Mouse (Mus musculus): Measurements from ENCODE around the gene Slamf6. TPM values are rescaled to one million over a fixed set of nuclear protein-coding genes. Genes with fewer than 3 reads are reported as not detected.

Slamf6 gene
- polyA plus RNA-seq, 1 experiment from 2014 or later = 0.06 TPM

- H3K27me3 ChIP-seq (ENCODE audit: control insufficient read depth, insufficient read depth, low read length) = no peaks in the 10 kb centered on the region
- no peak overlapping the region for H3K4me3 ChIP-seq (ENCODE audit: low read depth, low read length)
- TF ChIP-seq CTCF (IDR thresholded peaks at IDR 0.05; ENCODE audit: low read depth) (no peak), EP300 (optimal IDR thresholded peaks at IDR 0.05) (no peak)
- H3K4me1 ChIP-seq (replicated peaks; ENCODE audit: control insufficient read depth, insufficient read depth) = no peaks in the 10 kb centered on the region
- H3K4me2 ChIP-seq (replicated peaks; ENCODE audit: low read depth) = no peak overlapping the region
- 58% methylated on average over 12 of the region's 12 CpGs for WGBS
- no peak for ATAC-seq (ENCODE audit: low FRiP score, low TSS enrichment)
- H3K9me3 ChIP-seq (ENCODE audit: control insufficient read depth, low read length) = no peaks in the 10 kb centered on the region
- no peaks in the 10 kb centered on the region for H3K36me3 ChIP-seq (ENCODE audit: control insufficient read depth, insufficient read depth, low read length)
- H3K27ac ChIP-seq (replicated peaks) = no peak overlapping the region
- no peak for DNase-seq (ENCODE audit: low spot score)
- no peak overlapping the region for H3K9ac ChIP-seq (ENCODE audit: low read length)
These were observed 1.0 kb downstream of the Slamf6 start for GRCm38 (mm10) chr1:171918136-171918920.

GRCm38 (mm10) chr1:171919193-171919592, 1.9 kb downstream of the Slamf6 start:
- no peaks in the 10 kb centered on the region for H3K4me1 ChIP-seq (replicated peaks; ENCODE audit: control insufficient read depth, insufficient read depth)
- no peaks in the 10 kb centered on the region for H3K9me3 ChIP-seq (ENCODE audit: control insufficient read depth, low read length)
- no peak for ATAC-seq (ENCODE audit: low FRiP score, low TSS enrichment)
- TF ChIP-seq EP300 (optimal IDR thresholded peaks at IDR 0.05) = no peak
- TF ChIP-seq CTCF (IDR thresholded peaks at IDR 0.05; ENCODE audit: low read depth) = no peak
- H3K4me2 ChIP-seq (replicated peaks; ENCODE audit: low read depth) = no peak overlapping the region
- no peaks in the 10 kb centered on the region for H3K27me3 ChIP-seq (ENCODE audit: control insufficient read depth, insufficient read depth, low read length)
- no peak overlapping the region for H3K4me3 ChIP-seq (ENCODE audit: low read depth, low read length)
- no peaks in the 10 kb centered on the region for H3K36me3 ChIP-seq (ENCODE audit: control insufficient read depth, insufficient read depth, low read length)
- H3K27ac ChIP-seq (replicated peaks) = no peak overlapping the region
- DNase-seq (ENCODE audit: low spot score) = no peak
- WGBS = 81% methylated on average over 5 of the region's 5 CpGs
- H3K9ac ChIP-seq (ENCODE audit: low read length) = no peak overlapping the region

- ATAC-seq (ENCODE audit: low FRiP score, low TSS enrichment) = no peak
- H3K4me3 ChIP-seq (ENCODE audit: low read depth, low read length) = no peak overlapping the region
- no peak overlapping the region for H3K27ac ChIP-seq (replicated peaks)
- WGBS = 80% methylated on average over 6 of the region's 6 CpGs
- no peak for DNase-seq (ENCODE audit: low spot score)
- no peak overlapping the region for H3K4me2 ChIP-seq (replicated peaks; ENCODE audit: low read depth)
- no peak for TF ChIP-seq CTCF (IDR thresholded peaks at IDR 0.05; ENCODE audit: low read depth)
- H3K9me3 ChIP-seq (ENCODE audit: control insufficient read depth, low read length) = no peaks in the 10 kb centered on the region
- H3K36me3 ChIP-seq (ENCODE audit: control insufficient read depth, insufficient read depth, low read length) = no peaks in the 10 kb centered on the region
- H3K27me3 ChIP-seq (ENCODE audit: control insufficient read depth, insufficient read depth, low read length) = no peaks in the 10 kb centered on the region
- no peaks in the 10 kb centered on the region for H3K4me1 ChIP-seq (replicated peaks; ENCODE audit: control insufficient read depth, insufficient read depth)
- H3K9ac ChIP-seq (ENCODE audit: low read length) = no peak overlapping the region
These were observed 2.7 kb downstream of the Slamf6 start for GRCm38 (mm10) chr1:171919901-171920510.

- no peak overlapping the region for H3K9ac ChIP-seq (ENCODE audit: low read length)
- H3K27me3 ChIP-seq (ENCODE audit: control insufficient read depth, insufficient read depth, low read length) = no peaks in the 10 kb centered on the region
- no peak overlapping the region for H3K27ac ChIP-seq (replicated peaks)
- no peak for ATAC-seq (ENCODE audit: low FRiP score, low TSS enrichment)
- H3K4me1 ChIP-seq (replicated peaks; ENCODE audit: control insufficient read depth, insufficient read depth) = no peaks in the 10 kb centered on the region
- TF ChIP-seq EP300 (optimal IDR thresholded peaks at IDR 0.05) (no peak), CTCF (IDR thresholded peaks at IDR 0.05; ENCODE audit: low read depth) (no peak)
- H3K4me3 ChIP-seq (ENCODE audit: low read depth, low read length) = no peak overlapping the region
- 67% methylated on average over 9 of the region's 9 CpGs for WGBS
- H3K4me2 ChIP-seq (replicated peaks; ENCODE audit: low read depth) = no peak overlapping the region
- H3K36me3 ChIP-seq (ENCODE audit: control insufficient read depth, insufficient read depth, low read length) = no peaks in the 10 kb centered on the region
- no peak for DNase-seq (ENCODE audit: low spot score)
- H3K9me3 ChIP-seq (ENCODE audit: control insufficient read depth, low read length) = no peaks in the 10 kb centered on the region
These were observed 3.8 kb downstream of the Slamf6 start for GRCm38 (mm10) chr1:171920989-171921621.

- TF ChIP-seq EP300 (optimal IDR thresholded peaks at IDR 0.05) (no peak), CTCF (IDR thresholded peaks at IDR 0.05; ENCODE audit: low read depth) (no peak)
- Histone ChIP-seq H3K4me1 (replicated peaks; ENCODE audit: control insufficient read depth, insufficient read depth) (no peaks in the 10 kb centered on the region), H3K4me3 (ENCODE audit: low read depth, low read length) (no peak overlapping the region), H3K9me3 (ENCODE audit: control insufficient read depth, low read length) (no peaks in the 10 kb centered on the region), H3K36me3 (ENCODE audit: control insufficient read depth, insufficient read depth, low read length) (no peaks in the 10 kb centered on the region), H3K9ac (ENCODE audit: low read length) (no peak overlapping the region), H3K27me3 (ENCODE audit: control insufficient read depth, insufficient read depth, low read length) (no peaks in the 10 kb centered on the region), H3K4me2 (replicated peaks; ENCODE audit: low read depth) (no peak overlapping the region), H3K27ac (replicated peaks) (no peak overlapping the region)
- ATAC-seq (ENCODE audit: low FRiP score, low TSS enrichment) (no peak), DNase-seq (ENCODE audit: low spot score) (no peak)
- 65% methylated on average over 2 of the region's 2 CpGs for WGBS
These were observed 4.3 kb downstream of the Slamf6 start for GRCm38 (mm10) chr1:171921641-171922040.

- no peak overlapping the region for H3K9ac ChIP-seq (ENCODE audit: low read length)
- H3K4me3 ChIP-seq (ENCODE audit: low read depth, low read length) = no peak overlapping the region
- no peak overlapping the region for H3K4me2 ChIP-seq (replicated peaks; ENCODE audit: low read depth)
- TF ChIP-seq EP300 (optimal IDR thresholded peaks at IDR 0.05) = no peak
- TF ChIP-seq CTCF (IDR thresholded peaks at IDR 0.05; ENCODE audit: low read depth) = no peak
- ATAC-seq (ENCODE audit: low FRiP score, low TSS enrichment) (no peak), DNase-seq (ENCODE audit: low spot score) (no peak)
- H3K9me3 ChIP-seq (ENCODE audit: control insufficient read depth, low read length) = no peaks in the 10 kb centered on the region
- no peak overlapping the region for H3K27ac ChIP-seq (replicated peaks)
- H3K36me3 ChIP-seq (ENCODE audit: control insufficient read depth, insufficient read depth, low read length) = no peaks in the 10 kb centered on the region
- WGBS = 93% methylated on average over 5 of the region's 5 CpGs
- no peaks in the 10 kb centered on the region for H3K27me3 ChIP-seq (ENCODE audit: control insufficient read depth, insufficient read depth, low read length)
- no peaks in the 10 kb centered on the region for H3K4me1 ChIP-seq (replicated peaks; ENCODE audit: control insufficient read depth, insufficient read depth)
These were observed 5.5 kb downstream of the Slamf6 start for GRCm38 (mm10) chr1:171922844-171923243.
